Mouse (Mus musculus): ENCODE data around the gene Trp53. TPM values are rescaled to one million over a fixed set of nuclear protein-coding genes. Genes with fewer than 3 reads are reported as not detected.
"Not testable (repeated sequence)": the region's sequence is repeated elsewhere in the genome, so short reads cannot be mapped to it uniquely, and the experiment has no call there.

Gene Trp53
- polyA plus RNA-seq, 1 experiment = 13.6 TPM

DNA sequence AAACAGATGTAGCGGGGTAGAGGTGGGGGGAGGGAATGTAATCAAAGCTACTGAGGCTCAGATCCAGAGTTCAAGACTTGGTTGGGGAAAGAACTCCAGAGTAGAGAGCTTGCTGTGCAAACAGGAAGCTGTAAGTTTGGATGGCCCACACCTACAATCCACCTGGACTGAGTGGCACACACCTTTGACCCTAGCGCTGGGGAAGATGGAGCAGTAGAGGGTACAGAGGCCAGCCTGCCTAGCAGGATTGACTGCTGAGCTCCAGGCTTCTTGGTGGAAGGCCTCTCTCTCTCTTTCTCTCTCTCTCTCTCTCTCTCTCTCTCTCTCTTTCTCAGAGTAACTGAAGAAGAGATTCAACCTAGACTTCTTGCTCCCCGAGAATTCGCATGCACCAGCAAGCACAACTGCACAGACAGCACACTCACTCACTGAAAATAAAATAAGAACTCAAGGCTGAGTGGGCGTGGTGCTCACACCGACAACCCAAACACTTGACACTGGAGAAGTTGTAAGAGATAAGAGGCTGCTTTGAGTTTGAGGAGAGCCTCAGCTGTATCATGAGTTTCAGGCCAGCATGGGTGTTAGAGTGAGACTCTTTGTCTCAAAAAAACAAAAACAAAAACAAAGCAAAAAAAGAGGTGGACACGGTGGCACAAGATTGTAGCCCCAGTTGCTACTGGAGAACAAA is 40.4 kb downstream of the Trp53 start:
- Histone ChIP-seq H3K27ac (replicated peaks; ENCODE audit: low read depth, low read length) (no peak overlapping the region), H3K4me1 (ENCODE audit: control insufficient read depth, insufficient read depth, insufficient read length, low read length) (no peaks in the 10 kb centered on the region), H3K4me3 (ENCODE audit: insufficient read depth, low read depth, low read length) (no peak overlapping the region)

DNA sequence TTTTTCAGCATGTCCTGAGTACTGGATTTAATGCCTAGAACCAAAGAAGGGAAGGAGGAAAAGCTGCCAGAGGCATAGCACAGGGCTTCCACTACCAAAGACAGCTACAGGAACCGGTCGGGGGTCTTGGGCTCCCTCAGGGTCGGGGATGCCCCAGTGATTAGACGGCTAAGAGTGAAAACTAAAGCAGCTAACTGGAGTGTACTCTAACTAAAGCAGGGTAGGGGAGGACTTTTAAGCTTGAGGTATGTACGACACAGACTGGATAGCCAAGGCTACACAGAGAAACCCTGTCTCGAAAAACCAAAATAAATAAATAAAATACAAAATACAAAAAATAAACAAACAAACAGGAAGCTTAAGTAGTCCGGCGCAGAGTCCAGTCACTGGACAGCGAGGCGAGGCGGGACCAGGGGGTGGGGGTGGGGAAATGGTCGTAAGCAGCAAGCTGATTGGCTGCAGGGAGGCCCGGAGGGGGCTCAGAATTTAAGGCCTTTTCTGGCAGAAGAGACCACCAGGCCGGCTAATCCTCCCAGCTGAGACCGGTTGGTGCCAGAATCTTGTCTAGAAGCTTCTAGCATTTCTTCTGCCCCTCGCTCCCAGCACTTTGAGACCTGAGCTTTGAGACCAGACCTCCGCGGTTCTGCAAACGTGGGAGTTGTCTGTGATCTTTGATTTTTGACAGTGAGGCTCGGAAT is 41.6 kb downstream of the Trp53 start, which contains the start of gene Sat2:
Gene Sat2, plus strand, starts transcription at position 454 of the 698 bp plus-strand sequence.
- H3K4me3 ChIP-seq (ENCODE audit: insufficient read depth, low read depth, low read length) = peak within 1 kb of the TSS; percentile 79
- H3K27ac ChIP-seq (replicated peaks; ENCODE audit: low read depth, low read length) = no peak within 1 kb of the TSS
- no peaks in the 10 kb centered on the region for H3K4me1 ChIP-seq (ENCODE audit: control insufficient read depth, insufficient read depth, insufficient read length, low read length)

DNA sequence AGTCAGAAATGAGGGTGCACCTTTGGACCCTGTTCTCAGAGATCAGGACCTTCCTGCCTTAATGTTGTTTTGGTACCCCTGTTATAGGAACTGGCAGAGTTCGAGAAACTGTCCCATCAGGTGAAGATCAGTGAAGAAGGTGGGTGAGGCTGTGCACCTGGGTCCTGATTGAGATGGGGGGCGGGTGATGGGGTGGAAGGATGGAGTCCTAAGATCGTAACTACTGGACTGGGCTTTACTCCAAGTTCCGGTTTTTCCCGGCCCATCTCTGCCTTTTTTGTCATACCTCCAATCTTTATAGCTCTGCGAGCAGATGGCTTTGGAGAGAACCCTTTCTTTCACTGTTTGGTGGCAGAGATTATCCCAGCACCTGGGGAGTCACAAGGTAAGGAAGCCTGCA is 42.2 kb downstream of the Trp53 start:
- peak overlapping the region; percentile 79 for H3K4me3 ChIP-seq (ENCODE audit: insufficient read depth, low read depth, low read length)
- no peaks in the 10 kb centered on the region for H3K4me1 ChIP-seq (ENCODE audit: control insufficient read depth, insufficient read depth, insufficient read length, low read length)
- H3K27ac ChIP-seq (replicated peaks; ENCODE audit: low read depth, low read length) = no peak overlapping the region

DNA sequence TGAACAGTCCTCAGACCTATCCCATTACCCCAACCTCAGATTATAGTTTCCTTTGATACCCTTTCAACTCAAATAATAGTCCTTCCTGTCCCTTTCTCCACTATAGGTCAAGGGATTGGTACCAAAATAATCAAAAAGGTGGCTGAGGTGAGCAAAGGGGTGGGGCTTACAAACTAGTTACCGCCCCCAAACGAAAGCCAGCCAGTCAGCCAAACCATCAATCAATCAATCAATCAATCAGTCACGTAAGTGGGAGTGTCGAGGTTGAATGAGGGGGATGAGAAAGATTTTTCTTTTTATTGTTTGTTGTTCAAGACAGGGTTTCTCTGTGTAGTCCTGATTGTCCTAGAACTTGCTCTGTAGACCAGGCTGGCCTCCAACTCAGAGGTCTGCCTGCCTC is 42.8 kb downstream of the Trp53 start:
- Histone ChIP-seq H3K4me3 (ENCODE audit: insufficient read depth, low read depth, low read length) (no peak overlapping the region), H3K27ac (replicated peaks; ENCODE audit: low read depth, low read length) (no peak overlapping the region)

DNA sequence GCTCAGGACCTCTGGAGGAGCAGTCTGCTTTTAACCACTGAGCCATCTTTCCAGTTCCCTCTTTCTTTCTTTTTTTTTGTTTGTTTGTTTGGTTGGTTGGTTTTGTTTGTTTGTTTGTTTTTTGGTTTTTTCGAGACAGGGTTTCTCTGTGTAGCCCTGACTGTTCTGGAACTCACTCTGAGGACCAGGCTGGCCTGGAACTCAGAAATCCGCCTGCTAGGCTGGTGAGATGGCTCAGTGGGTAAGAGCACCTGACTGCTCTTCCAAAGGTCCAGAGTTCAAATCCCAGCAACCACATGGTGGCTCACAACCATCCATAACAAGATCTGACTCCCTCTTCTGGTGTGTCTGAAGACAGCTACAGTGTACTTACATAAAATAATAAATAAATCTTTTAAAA is 44.2 kb downstream of the Trp53 start:
- H3K4me3 ChIP-seq (ENCODE audit: insufficient read depth, low read depth, low read length); H3K4me1 ChIP-seq (ENCODE audit: control insufficient read depth, insufficient read depth, insufficient read length, low read length); H3K27ac ChIP-seq (replicated peaks; ENCODE audit: low read depth, low read length): not testable (repeated sequence)

More for the DNA sequence above, 42.8 kb downstream of the Trp53 start:
- no peaks in the 10 kb centered on the region for H3K4me1 ChIP-seq (ENCODE audit: control insufficient read depth, insufficient read depth, insufficient read length, low read length)

DNA sequence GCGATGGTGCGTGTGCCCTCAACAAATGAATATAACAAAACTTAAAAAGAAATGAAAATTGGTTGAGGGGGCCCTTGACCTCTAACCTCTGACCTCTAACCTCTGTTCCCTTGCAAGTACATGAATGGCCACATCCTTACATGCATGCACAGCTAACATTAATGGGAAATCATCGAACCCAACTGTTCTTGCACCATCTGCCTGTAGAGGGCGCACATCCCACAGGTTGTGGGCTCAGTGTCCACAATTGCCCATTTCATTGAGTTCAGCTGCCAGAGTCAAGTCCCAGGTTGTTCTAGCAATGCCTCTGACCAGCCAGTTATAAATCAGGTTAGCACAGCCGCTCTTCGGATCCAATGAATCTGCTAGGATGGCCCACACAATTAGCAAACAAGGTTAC is 48.1 kb downstream of the Trp53 start:
- Histone ChIP-seq H3K4me3 (ENCODE audit: insufficient read depth, low read depth, low read length) (no peak overlapping the region), H3K4me1 (ENCODE audit: control insufficient read depth, insufficient read depth, insufficient read length, low read length) (no peaks in the 10 kb centered on the region), H3K27ac (replicated peaks; ENCODE audit: low read depth, low read length) (no peak overlapping the region)

DNA sequence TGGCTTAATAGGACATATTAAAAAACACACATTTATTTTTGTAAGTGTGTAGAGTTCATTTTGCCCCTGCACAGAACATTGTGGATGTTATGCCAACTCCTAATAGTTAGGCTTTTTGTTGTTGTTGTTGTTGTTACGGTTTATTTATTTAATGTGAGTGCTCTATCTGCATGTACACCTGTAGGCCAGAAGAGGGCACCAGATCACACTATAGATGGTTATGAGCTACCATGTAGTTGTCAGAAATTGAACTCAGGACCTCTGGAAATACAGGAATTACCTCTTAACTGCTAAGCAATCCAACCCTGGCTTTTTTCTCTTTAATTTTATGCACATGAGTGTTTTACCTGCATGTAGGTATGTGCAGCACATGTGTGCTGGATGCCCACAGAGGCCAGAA is 49.6 kb downstream of the Trp53 start:
- no peaks in the 10 kb centered on the region for H3K4me1 ChIP-seq (ENCODE audit: control insufficient read depth, insufficient read depth, insufficient read length, low read length)

DNA sequence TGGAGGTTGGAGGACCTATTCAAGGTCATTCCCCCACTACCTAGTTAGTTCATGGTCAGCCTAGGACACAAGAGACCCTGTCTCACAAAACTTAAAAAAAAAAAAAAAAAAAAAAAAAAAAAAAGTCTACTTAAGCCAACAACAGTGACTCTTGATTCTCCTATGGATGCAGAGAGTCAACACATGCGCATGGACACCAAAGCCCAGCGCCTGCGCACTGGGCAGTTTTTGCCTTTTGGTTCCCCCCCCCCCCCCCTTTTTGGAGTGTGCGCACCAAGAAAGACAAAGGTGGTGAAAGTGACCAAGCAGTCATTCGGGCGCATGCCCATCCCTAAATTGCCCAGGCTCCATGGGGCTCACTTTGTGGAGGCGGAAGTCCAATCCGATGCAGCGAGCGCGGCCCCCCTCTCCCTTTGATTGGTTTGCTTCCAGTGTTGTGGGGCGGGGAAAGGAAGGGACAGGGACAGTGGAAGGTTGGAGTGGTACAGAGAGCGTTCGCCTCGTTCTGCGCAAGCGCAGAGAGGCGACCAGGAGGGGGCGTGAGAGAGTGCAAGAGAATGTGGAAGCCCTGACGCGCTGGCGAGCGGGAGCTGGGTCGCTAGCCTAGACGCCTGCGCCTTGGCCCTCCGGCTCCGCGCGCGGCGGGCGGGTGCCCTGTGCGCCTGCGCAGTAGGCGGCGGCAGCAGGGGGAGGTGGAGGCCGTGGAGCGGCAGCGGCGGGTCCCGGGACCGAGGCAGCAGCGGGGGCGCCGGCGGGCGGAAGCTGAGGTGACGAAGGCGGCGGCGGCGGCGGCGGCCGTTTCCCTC is 52.3 kb downstream of the Trp53 start, which contains the start of gene Fxr2:
Gene Fxr2, plus strand, starts transcription at position 707 of the 806 bp plus-strand sequence.
- peak within 1 kb of the TSS; percentile 97 for H3K4me3 ChIP-seq (ENCODE audit: insufficient read depth, low read depth, low read length)
- H3K4me1 ChIP-seq (ENCODE audit: control insufficient read depth, insufficient read depth, insufficient read length, low read length) = 0 out of 2 replicates have a peak, but pooled peaks cover 2% of the 10 kb centered on the region
- H3K27ac ChIP-seq (replicated peaks; ENCODE audit: low read depth, low read length) = peak within 1 kb of the TSS; percentile 55

More for the DNA sequence above, 49.6 kb downstream of the Trp53 start:
- H3K4me3 ChIP-seq (ENCODE audit: insufficient read depth, low read depth, low read length) = no peak overlapping the region
- no peak overlapping the region for H3K27ac ChIP-seq (replicated peaks; ENCODE audit: low read depth, low read length)

DNA sequence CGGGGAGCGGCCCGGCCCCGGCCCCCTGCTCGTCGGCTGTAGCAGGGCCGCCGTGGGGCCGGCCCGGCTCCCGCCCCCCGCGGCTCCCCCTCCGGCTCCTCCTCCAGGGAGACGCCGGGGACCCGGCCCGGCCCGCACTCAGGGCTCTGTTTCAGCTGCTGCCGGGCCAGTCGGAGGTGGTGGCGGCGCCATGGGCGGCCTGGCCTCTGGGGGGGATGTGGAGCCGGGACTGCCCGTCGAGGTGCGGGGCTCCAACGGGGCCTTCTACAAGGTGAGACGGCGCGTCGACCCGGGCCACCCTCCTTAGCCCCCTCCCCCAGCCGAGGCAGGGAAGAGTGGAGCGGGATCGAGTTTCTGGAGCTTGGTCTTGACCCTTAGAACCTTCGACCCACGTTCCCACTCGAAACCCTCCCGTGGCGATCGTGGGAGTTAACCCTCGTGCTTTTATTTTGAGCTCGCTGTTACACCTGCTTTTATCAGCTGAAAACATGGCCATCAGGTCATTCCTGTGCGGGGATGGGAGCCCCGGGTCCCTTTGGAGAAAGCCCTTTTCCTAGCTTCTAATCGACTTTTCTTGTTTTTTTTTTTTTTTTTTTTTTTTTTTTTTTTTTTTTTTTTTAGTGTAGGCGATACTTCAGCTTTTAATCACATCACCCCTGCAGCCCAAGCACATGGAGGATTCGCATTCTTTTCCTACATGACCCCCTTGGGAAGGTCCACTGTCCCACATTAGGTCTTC is 53.1 kb downstream of the Trp53 start:
- H3K4me1 ChIP-seq (ENCODE audit: control insufficient read depth, insufficient read depth, insufficient read length, low read length) = 0 out of 2 replicates have a peak, but pooled peaks cover 2% of the 10 kb centered on the region
- H3K4me3 ChIP-seq (ENCODE audit: insufficient read depth, low read depth, low read length) = peak overlapping the region; percentile 97
- peak overlapping the region; percentile 55 for H3K27ac ChIP-seq (replicated peaks; ENCODE audit: low read depth, low read length)

DNA sequence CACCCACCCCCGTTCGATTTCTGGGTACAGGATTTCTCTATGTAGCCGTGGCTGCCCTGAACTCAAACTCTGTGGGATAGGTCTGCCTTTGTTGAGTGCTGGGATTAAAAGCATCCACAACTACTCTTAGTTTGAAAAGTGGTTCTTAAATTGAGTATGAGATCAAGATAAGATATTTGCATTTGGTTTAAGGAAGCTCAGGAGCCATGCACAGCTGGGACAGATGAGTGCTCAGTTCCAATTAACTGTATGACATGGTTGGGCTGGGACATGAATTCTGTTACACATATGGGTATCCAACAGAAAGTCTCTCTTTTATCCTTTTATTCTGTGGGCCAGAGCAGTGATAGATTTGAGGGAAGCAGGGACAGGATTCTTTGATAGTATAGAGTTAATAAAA is 55.3 kb downstream of the Trp53 start:
- Histone ChIP-seq H3K27ac (replicated peaks; ENCODE audit: low read depth, low read length) (no peak overlapping the region), H3K4me1 (ENCODE audit: control insufficient read depth, insufficient read depth, insufficient read length, low read length) (0 out of 2 replicates have a peak, but pooled peaks cover 2% of the 10 kb centered on the region), H3K4me3 (ENCODE audit: insufficient read depth, low read depth, low read length) (no peak overlapping the region)

Other genes with a start within 250 kb of the Trp53 start
- 2.8 TPM in 1 of 2 replicates, not detected in the other for gene Rnf227, start 239.9 kb upstream of the Trp53 start, polyA plus RNA-seq (2012; ENCODE audit: insufficient read depth, insufficient read length, missing spikeins)
- 19.4 and 27.0 TPM in 2 replicates for gene Chd3, start 211.0 kb upstream of the Trp53 start, polyA plus RNA-seq (2012; ENCODE audit: insufficient read depth, insufficient read length, missing spikeins)
- gene Naa38, start 184.9 kb upstream of the Trp53 start, polyA plus RNA-seq (2012; ENCODE audit: insufficient read depth, insufficient read length, missing spikeins) = 249 and 290 TPM in 2 replicates
- gene Cyb5d1, start 184.7 kb upstream of the Trp53 start, polyA plus RNA-seq (2012; ENCODE audit: insufficient read depth, insufficient read length, missing spikeins) = 16.1 and 18.9 TPM in 2 replicates
- gene Tmem88, start 182.1 kb upstream of the Trp53 start, polyA plus RNA-seq (2012; ENCODE audit: insufficient read depth, insufficient read length, missing spikeins) = 4.1 and 8.3 TPM in 2 replicates
- gene Kdm6b, start 166.7 kb upstream of the Trp53 start, polyA plus RNA-seq (2012; ENCODE audit: insufficient read depth, insufficient read length, missing spikeins) = 13.9 and 16.9 TPM in 2 replicates
- gene Dnah2, start 31.2 kb upstream of the Trp53 start, polyA plus RNA-seq (2012; ENCODE audit: insufficient read depth, insufficient read length, missing spikeins) = not detected in 2 replicates
- not detected in 2 replicates for gene Efnb3, start 20.2 kb upstream of the Trp53 start, polyA plus RNA-seq (2012; ENCODE audit: insufficient read depth, insufficient read length, missing spikeins)
- 10.7 and 10.9 TPM in 2 replicates for gene Wrap53, start 104 bp upstream of the Trp53 start, polyA plus RNA-seq (2012; ENCODE audit: insufficient read depth, insufficient read length, missing spikeins)
- 6.7 and 8.3 TPM in 2 replicates for gene Atp1b2, start 25.6 kb downstream of the Trp53 start, polyA plus RNA-seq (2012; ENCODE audit: insufficient read depth, insufficient read length, missing spikeins)
- not detected in 2 replicates for gene Shbg, start 37.5 kb downstream of the Trp53 start, polyA plus RNA-seq (2012; ENCODE audit: insufficient read depth, insufficient read length, missing spikeins)
- 8.6 and 10.9 TPM in 2 replicates for gene Sat2, start 41.7 kb downstream of the Trp53 start, polyA plus RNA-seq (2012; ENCODE audit: insufficient read depth, insufficient read length, missing spikeins)
- gene Fxr2, start 52.6 kb downstream of the Trp53 start, polyA plus RNA-seq (2012; ENCODE audit: insufficient read depth, insufficient read length, missing spikeins) = 27.8 and 29.5 TPM in 2 replicates
- gene Sox15, start 75.0 kb downstream of the Trp53 start, polyA plus RNA-seq (2012; ENCODE audit: insufficient read depth, insufficient read length, missing spikeins) = not detected in 2 replicates
- 73.8 and 102 TPM in 2 replicates for gene Mpdu1, start 82.3 kb downstream of the Trp53 start, polyA plus RNA-seq (2012; ENCODE audit: insufficient read depth, insufficient read length, missing spikeins)
- 10.3 and 12.1 TPM in 2 replicates for gene Cd68, start 85.8 kb downstream of the Trp53 start, polyA plus RNA-seq (2012; ENCODE audit: insufficient read depth, insufficient read length, missing spikeins)
- gene Eif4a1, start 92.1 kb downstream of the Trp53 start, polyA plus RNA-seq (2012; ENCODE audit: insufficient read depth, insufficient read length, missing spikeins) = 268 and 317 TPM in 2 replicates
- gene Senp3, start 101.7 kb downstream of the Trp53 start, polyA plus RNA-seq (2012; ENCODE audit: insufficient read depth, insufficient read length, missing spikeins) = 49.9 and 65.3 TPM in 2 replicates
- gene Tnfsf13, start 105.4 kb downstream of the Trp53 start, polyA plus RNA-seq (2012; ENCODE audit: insufficient read depth, insufficient read length, missing spikeins) = 4.1 and 4.9 TPM in 2 replicates
- gene Tnfsf12, start 115.5 kb downstream of the Trp53 start, polyA plus RNA-seq (2012; ENCODE audit: insufficient read depth, insufficient read length, missing spikeins) = 12.7 and 13.7 TPM in 2 replicates
- gene Tnfsfm13, start 115.7 kb downstream of the Trp53 start, polyA plus RNA-seq (2012; ENCODE audit: insufficient read depth, insufficient read length, missing spikeins) = 0.99 and 2.8 TPM in 2 replicates
- gene Polr2a, start 178.3 kb downstream of the Trp53 start, polyA plus RNA-seq (2012; ENCODE audit: insufficient read depth, insufficient read length, missing spikeins) = 10.4 and 16.5 TPM in 2 replicates
- gene Slc35g3, start 181.6 kb downstream of the Trp53 start, polyA plus RNA-seq (2012; ENCODE audit: insufficient read depth, insufficient read length, missing spikeins) = not detected in 2 replicates
- 17.2 and 23.6 TPM in 2 replicates for gene Zbtb4, start 185.6 kb downstream of the Trp53 start, polyA plus RNA-seq (2012; ENCODE audit: insufficient read depth, insufficient read length, missing spikeins)
- 1.7 and 2.4 TPM in 2 replicates for gene Chrnb1, start 215.6 kb downstream of the Trp53 start, polyA plus RNA-seq (2012; ENCODE audit: insufficient read depth, insufficient read length, missing spikeins)
- 5.6 and 7.5 TPM in 2 replicates for gene Fgf11, start 221.5 kb downstream of the Trp53 start, polyA plus RNA-seq (2012; ENCODE audit: insufficient read depth, insufficient read length, missing spikeins)
- 1.2 TPM in 1 of 2 replicates, not detected in the other for gene Tmem102, start 225.3 kb downstream of the Trp53 start, polyA plus RNA-seq (2012; ENCODE audit: insufficient read depth, insufficient read length, missing spikeins)
- not detected in 2 replicates for gene Gm39566, start 234.9 kb downstream of the Trp53 start, polyA plus RNA-seq (2012; ENCODE audit: insufficient read depth, insufficient read length, missing spikeins)
- gene Spem2, start 238.1 kb downstream of the Trp53 start, polyA plus RNA-seq (2012; ENCODE audit: insufficient read depth, insufficient read length, missing spikeins) = not detected in 2 replicates
- gene Spem1, start 241.8 kb downstream of the Trp53 start, polyA plus RNA-seq (2012; ENCODE audit: insufficient read depth, insufficient read length, missing spikeins) = not detected in 2 replicates